Mouse (Mus musculus): ENCODE measurements around the gene Tmem89. TPM values are rescaled to one million over a fixed set of nuclear protein-coding genes. Genes with fewer than 3 reads are reported as not detected.

The Tmem89 gene
- polyA plus RNA-seq, 1 experiment from 2014 or later: not detected

DNA sequence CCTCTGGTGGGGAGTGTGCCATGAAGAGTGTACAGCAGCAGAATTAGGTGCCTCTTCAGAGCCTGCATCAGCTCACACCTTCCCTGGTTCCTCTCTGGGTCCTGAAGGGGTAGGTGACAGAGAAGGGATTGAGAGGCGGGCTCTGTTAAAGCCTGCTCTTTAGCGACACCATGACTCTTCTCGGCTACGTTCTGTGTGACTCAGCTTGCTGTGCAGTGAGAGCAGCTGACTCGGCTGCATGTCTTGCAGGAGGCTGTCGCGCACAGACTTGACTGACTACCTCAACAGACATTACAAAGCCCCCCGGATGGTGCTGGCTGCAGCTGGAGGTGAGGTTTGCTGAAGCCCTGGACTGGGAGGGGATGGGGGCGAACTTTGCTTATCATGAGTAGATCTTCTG lies 30.7 kb downstream of the Tmem89 start:
- WGBS: 85% methylated on average over 9 of the region's 9 CpGs
- H3K4me3 ChIP-seq (ENCODE audit: low read depth, low read length): no peak overlapping the region
- H3K9ac ChIP-seq (replicated peaks; ENCODE audit: low read length): no peak overlapping the region
- H3K9me3 ChIP-seq (replicated peaks; ENCODE audit: control insufficient read depth, low read length): no peaks in the 10 kb centered on the region
- peaks cover 12% of the 10 kb centered on the region for H3K36me3 ChIP-seq (replicated peaks; ENCODE audit: control insufficient read depth, insufficient read depth, low read depth, low read length)
- H3K27ac ChIP-seq (replicated peaks; ENCODE audit: low read depth, low read length): no peak overlapping the region
- H3K27me3 ChIP-seq (ENCODE audit: control insufficient read depth, insufficient read depth, low read length): no peaks in the 10 kb centered on the region
- DNase-seq (ENCODE audit: low spot score): no peak
- no peak for ATAC-seq (replicated peaks; ENCODE audit: insufficient number of reproducible peaks, low FRiP score, low TSS enrichment, low read depth)
- no peak overlapping the region for H3K4me2 ChIP-seq (ENCODE audit: low read depth, low read length)
- peaks cover 3% of the 10 kb centered on the region; the same call in 1 of the 2 replicates for H3K4me1 ChIP-seq (ENCODE audit: control insufficient read depth, insufficient read depth, low read length)

DNA sequence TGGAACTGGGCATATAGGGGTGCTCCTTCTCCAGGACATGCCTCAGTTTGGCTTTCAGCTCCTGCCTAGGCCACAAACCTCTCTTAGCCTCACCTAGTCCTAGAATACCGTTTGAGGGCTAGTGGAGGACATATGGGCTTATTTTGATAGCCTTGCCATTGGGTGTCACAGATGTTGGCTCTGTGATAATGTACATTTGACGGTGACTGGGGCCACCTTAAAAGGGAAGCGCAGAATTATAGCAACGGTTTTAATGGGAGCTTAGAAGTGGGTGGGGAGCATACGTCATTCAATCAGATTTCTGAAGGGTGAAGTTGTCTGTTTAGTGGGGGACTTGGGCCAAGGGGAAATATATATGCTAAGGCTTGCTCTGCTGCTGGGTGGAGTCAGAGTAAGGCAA lies 31.2 kb downstream of the Tmem89 start:
- 84% methylated on average over 5 of the region's 5 CpGs for WGBS
- Histone ChIP-seq H3K9ac (replicated peaks; ENCODE audit: low read length) (no peak overlapping the region), H3K9me3 (replicated peaks; ENCODE audit: control insufficient read depth, low read length) (no peaks in the 10 kb centered on the region), H3K27ac (replicated peaks; ENCODE audit: low read depth, low read length) (no peak overlapping the region), H3K27me3 (ENCODE audit: control insufficient read depth, insufficient read depth, low read length) (no peaks in the 10 kb centered on the region), H3K36me3 (replicated peaks; ENCODE audit: control insufficient read depth, insufficient read depth, low read depth, low read length) (peaks cover 12% of the 10 kb centered on the region), H3K4me1 (ENCODE audit: control insufficient read depth, insufficient read depth, low read length) (peaks cover 3% of the 10 kb centered on the region; the same call in 1 of the 2 replicates), H3K4me3 (ENCODE audit: low read depth, low read length) (no peak overlapping the region), H3K4me2 (ENCODE audit: low read depth, low read length) (no peak overlapping the region)
- DNase-seq (ENCODE audit: low spot score): no peak
- no peak for ATAC-seq (replicated peaks; ENCODE audit: insufficient number of reproducible peaks, low FRiP score, low TSS enrichment, low read depth)

DNA sequence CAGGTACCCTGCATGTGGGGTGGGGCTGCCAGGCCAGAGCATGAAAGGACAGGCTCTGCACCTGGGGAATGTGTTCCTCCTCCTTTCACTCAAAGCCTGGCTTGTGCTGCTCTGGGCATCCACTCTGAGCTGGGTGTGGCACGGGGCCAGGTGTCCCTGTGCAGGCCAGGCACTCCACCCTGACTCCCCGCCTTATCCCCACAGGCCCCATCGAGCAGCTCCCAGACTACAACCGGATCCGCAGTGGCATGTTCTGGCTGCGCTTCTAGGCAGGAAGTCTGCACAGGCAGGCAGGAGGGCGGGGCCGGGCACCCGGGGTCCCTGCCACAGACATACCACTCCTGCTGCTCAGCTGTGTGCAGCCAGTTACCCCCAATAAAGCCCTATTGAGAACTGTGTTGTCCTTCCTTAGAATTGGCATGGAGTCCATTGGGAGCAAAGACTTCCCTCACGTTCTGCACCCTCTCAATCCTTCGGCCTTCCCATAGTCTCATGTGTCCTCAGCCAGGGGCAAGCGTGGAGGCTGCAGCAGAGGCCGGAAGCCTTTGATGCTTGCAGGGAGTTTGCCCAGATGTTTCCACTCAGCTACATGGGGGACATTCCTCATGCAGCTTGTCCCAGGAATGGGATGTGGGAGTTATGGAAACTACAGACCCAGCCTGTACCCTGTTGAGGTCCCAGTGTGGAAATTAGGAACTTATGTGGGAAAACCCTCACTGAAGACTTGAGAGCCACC lies 35.0 kb downstream of the Tmem89 start:
- 52% methylated on average over 13 of the region's 13 CpGs for WGBS
- H3K4me1 ChIP-seq (ENCODE audit: control insufficient read depth, insufficient read depth, low read length): peaks cover 3% of the 10 kb centered on the region
- H3K27ac ChIP-seq (replicated peaks; ENCODE audit: low read depth, low read length): peak overlapping the region; percentile 81
- H3K27me3 ChIP-seq (ENCODE audit: control insufficient read depth, insufficient read depth, low read length): peaks cover 6% of the 10 kb centered on the region
- DNase-seq (ENCODE audit: low spot score): peak; percentile 88
- no peak overlapping the region for H3K4me2 ChIP-seq (ENCODE audit: low read depth, low read length)
- H3K9me3 ChIP-seq (replicated peaks; ENCODE audit: control insufficient read depth, low read length): no peaks in the 10 kb centered on the region
- ATAC-seq (replicated peaks; ENCODE audit: insufficient number of reproducible peaks, low FRiP score, low TSS enrichment, low read depth): peak; percentile 63
- H3K9ac ChIP-seq (replicated peaks; ENCODE audit: low read length): no peak overlapping the region; the same call in 1 of the 2 replicates
- H3K36me3 ChIP-seq (replicated peaks; ENCODE audit: control insufficient read depth, insufficient read depth, low read depth, low read length): peaks cover 3% of the 10 kb centered on the region
- no peak overlapping the region for H3K4me3 ChIP-seq (ENCODE audit: low read depth, low read length)

DNA sequence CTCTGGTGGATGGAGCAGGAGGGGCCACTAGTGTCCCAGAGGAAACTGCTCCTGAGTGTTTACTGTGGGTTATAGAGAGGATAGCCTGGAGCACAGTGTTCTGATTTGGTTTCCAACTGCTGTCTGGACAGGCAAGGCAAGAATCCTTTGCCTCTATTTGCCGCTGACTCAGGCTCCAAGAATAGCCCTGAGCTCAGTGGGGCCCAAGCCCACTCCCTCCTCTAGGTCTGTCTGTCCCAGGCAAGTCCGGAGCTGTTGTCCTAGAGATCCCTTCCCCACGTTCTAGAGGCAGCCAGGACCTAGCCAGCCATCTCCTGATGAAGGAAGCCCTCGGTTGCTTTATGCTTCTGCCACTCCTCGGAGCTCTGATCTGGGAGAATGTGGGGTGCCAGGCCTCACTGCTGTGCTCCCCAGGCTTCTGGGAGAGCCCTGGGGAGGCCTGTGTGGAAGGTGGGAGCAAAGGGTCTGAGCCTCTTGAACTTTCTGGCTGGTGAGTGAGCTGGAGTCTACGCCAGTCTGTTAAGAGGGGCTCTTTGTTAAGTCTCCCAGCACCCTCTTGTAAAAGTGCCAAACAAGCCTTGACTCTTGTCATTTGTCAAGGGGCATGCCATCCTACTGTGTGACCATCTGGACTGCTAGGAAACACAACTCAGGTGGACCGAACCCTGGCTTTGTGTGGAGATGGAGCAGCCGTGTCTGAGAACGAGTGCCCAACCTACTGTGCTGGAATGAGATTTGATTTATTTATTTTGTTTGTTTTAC lies 35.7 kb downstream of the Tmem89 start:
- Histone ChIP-seq H3K4me2 (ENCODE audit: low read depth, low read length) (no peak overlapping the region), H3K9me3 (replicated peaks; ENCODE audit: control insufficient read depth, low read length) (no peaks in the 10 kb centered on the region), H3K36me3 (replicated peaks; ENCODE audit: control insufficient read depth, insufficient read depth, low read depth, low read length) (peaks cover 3% of the 10 kb centered on the region), H3K27ac (replicated peaks; ENCODE audit: low read depth, low read length) (peak overlapping the region; percentile 81), H3K4me3 (ENCODE audit: low read depth, low read length) (no peak overlapping the region), H3K27me3 (ENCODE audit: control insufficient read depth, insufficient read depth, low read length) (peaks cover 6% of the 10 kb centered on the region), H3K9ac (replicated peaks; ENCODE audit: low read length) (no peak overlapping the region), H3K4me1 (ENCODE audit: control insufficient read depth, insufficient read depth, low read length) (peaks cover 3% of the 10 kb centered on the region)
- WGBS: 78% methylated on average over 9 of the region's 9 CpGs
- DNase-seq (ENCODE audit: low spot score) (no peak), ATAC-seq (replicated peaks; ENCODE audit: insufficient number of reproducible peaks, low FRiP score, low TSS enrichment, low read depth) (no peak)

DNA sequence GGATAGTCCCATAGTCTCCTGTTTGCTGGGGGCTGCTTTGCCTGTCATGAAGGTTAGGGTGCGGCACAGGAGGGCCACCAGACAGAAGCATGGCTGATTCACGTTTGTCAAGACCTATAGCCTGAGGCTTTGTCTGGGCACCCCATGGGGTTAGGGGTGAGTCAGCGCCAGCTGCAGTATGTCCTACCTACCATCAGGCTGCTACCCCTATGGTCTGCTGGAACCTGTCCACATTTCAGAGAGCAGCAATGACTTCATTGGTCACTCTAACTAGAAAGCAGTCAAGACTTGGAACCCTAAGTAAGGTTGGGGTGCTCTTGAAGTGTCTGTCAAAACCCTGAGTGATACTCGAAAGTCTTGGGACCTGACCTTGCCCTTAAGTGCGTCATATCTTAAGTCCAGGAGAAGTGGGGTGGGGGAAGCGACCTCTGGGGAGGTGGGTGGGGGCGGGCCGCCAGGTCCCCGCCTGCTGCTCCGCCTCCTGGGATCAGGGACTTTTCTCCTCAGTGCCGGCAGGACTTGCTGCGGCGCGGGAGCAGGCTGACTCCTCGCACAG lies 38.7 kb downstream of the Tmem89 start, which contains the start of gene Col7a1:
Gene Col7a1 (plus strand): TSS at position 506 of the 556 bp plus-strand sequence.
- Histone ChIP-seq H3K27me3 (ENCODE audit: control insufficient read depth, insufficient read depth, low read length) (peaks cover 6% of the 10 kb centered on the region), H3K9me3 (replicated peaks; ENCODE audit: control insufficient read depth, low read length) (no peaks in the 10 kb centered on the region), H3K9ac (replicated peaks; ENCODE audit: low read length) (peak within 1 kb of the TSS; percentile 15; the same call in 1 of the 2 replicates), H3K4me3 (ENCODE audit: low read depth, low read length) (peak within 1 kb of the TSS; percentile 13; the same call in 1 of the 2 replicates), H3K4me1 (ENCODE audit: control insufficient read depth, insufficient read depth, low read length) (peaks cover 3% of the 10 kb centered on the region), H3K27ac (replicated peaks; ENCODE audit: low read depth, low read length) (no peak within 1 kb of the TSS), H3K36me3 (replicated peaks; ENCODE audit: control insufficient read depth, insufficient read depth, low read depth, low read length) (no peaks in the 10 kb centered on the region; the same call in 1 of the 2 replicates), H3K4me2 (ENCODE audit: low read depth, low read length) (peak within 1 kb of the TSS; percentile 43)
- ATAC-seq (replicated peaks; ENCODE audit: insufficient number of reproducible peaks, low FRiP score, low TSS enrichment, low read depth) (no peak), DNase-seq (ENCODE audit: low spot score) (peak; percentile 23)
- 10% methylated on average over 15 of the region's 15 CpGs for WGBS

DNA sequence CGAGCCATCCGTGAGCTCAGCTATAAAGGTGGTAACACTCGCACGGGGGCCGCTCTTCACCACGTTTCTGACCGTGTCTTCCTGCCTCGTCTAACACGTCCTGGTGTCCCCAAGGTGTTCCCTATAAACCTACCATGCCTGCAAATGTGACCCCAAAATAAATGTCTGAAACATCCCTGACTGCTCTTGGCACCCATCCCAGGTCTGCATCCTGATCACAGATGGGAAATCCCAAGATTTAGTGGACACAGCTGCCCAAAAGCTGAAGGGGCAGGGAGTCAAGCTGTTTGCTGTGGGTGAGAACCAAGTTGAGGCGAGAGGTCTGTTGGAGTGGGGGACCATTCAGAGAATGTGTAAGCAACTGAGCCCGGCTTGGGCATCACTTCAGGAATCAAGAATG lies 40.8 kb downstream of the Tmem89 start:
- no peak overlapping the region for H3K4me3 ChIP-seq (ENCODE audit: low read depth, low read length)
- H3K9ac ChIP-seq (replicated peaks; ENCODE audit: low read length): no peak overlapping the region
- DNase-seq (ENCODE audit: low spot score): no peak
- H3K9me3 ChIP-seq (replicated peaks; ENCODE audit: control insufficient read depth, low read length): no peaks in the 10 kb centered on the region
- H3K27ac ChIP-seq (replicated peaks; ENCODE audit: low read depth, low read length): no peak overlapping the region
- ATAC-seq (replicated peaks; ENCODE audit: insufficient number of reproducible peaks, low FRiP score, low TSS enrichment, low read depth): no peak
- no peaks in the 10 kb centered on the region for H3K36me3 ChIP-seq (replicated peaks; ENCODE audit: control insufficient read depth, insufficient read depth, low read depth, low read length)
- no peak overlapping the region for H3K4me2 ChIP-seq (ENCODE audit: low read depth, low read length)
- WGBS: 90% methylated on average over 11 of the region's 11 CpGs
- H3K4me1 ChIP-seq (ENCODE audit: control insufficient read depth, insufficient read depth, low read length): no peaks in the 10 kb centered on the region; the same call in none of the 2 replicates
- peaks cover 6% of the 10 kb centered on the region for H3K27me3 ChIP-seq (ENCODE audit: control insufficient read depth, insufficient read depth, low read length)

DNA sequence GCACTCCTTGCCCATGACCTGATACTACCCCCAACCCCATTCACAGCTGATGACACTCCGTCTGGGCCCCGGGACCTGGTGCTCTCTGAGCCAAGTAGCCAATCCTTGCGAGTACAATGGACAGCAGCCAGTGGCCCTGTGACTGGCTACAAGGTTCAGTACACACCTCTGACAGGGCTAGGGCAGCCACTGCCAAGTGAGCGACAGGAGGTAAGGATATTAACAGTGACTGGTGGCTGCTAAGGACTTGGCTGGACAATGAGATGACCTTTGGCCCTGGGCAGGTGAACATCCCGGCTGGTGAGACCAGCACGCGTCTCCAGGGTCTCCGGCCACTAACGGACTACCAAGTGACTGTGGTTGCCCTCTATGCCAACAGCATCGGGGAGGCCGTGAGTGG lies 41.4 kb downstream of the Tmem89 start:
- no peak overlapping the region for H3K27ac ChIP-seq (replicated peaks; ENCODE audit: low read depth, low read length)
- peaks cover 6% of the 10 kb centered on the region for H3K27me3 ChIP-seq (ENCODE audit: control insufficient read depth, insufficient read depth, low read length)
- H3K9ac ChIP-seq (replicated peaks; ENCODE audit: low read length): no peak overlapping the region
- H3K9me3 ChIP-seq (replicated peaks; ENCODE audit: control insufficient read depth, low read length): no peaks in the 10 kb centered on the region
- 89% methylated on average over 11 of the region's 11 CpGs for WGBS
- no peak for ATAC-seq (replicated peaks; ENCODE audit: insufficient number of reproducible peaks, low FRiP score, low TSS enrichment, low read depth)
- H3K4me1 ChIP-seq (ENCODE audit: control insufficient read depth, insufficient read depth, low read length): no peaks in the 10 kb centered on the region; the same call in none of the 2 replicates
- no peak overlapping the region for H3K4me2 ChIP-seq (ENCODE audit: low read depth, low read length)
- H3K4me3 ChIP-seq (ENCODE audit: low read depth, low read length): no peak overlapping the region
- no peak for DNase-seq (ENCODE audit: low spot score)
- no peaks in the 10 kb centered on the region for H3K36me3 ChIP-seq (replicated peaks; ENCODE audit: control insufficient read depth, insufficient read depth, low read depth, low read length)
